Mouse (Mus musculus) brown adipose tissue, adult 24 weeks (tissue): ENCODE data around the gene Mcm9. TPM values are rescaled to one million over a fixed set of nuclear protein-coding genes. Genes with fewer than 3 reads are reported as not detected.
A peak's percentile ranks its signal among the peaks of the same experiment; 100 is the strongest.

Experiments used
- H3K27ac ChIP-seq: fragments of 200-500 bp; replicated peaks from 2 replicates; pipeline ENCODE4 v1.5.1; 2012; ENCODE audit warnings: low read depth, mild to moderate bottlenecking, low read length
- H3K4me1 ChIP-seq: fragments of 200-500 bp; 2 replicates; pipeline ENCODE4 v1.6.1; 2012; ENCODE audit warnings: low read length, mixed read lengths; ENCODE audit not compliant: control insufficient read depth, insufficient read depth, insufficient read length
- H3K4me3 ChIP-seq: fragments of 200-500 bp; 2 replicates; pipeline ENCODE4 v1.5.1; 2012; ENCODE audit warnings: low read depth, mild to moderate bottlenecking, low read length, moderate library complexity; ENCODE audit not compliant: insufficient read depth
- polyA plus RNA-seq: library from polyadenylated mRNA; stranded (reverse); fragments of >200 nt; gene quantifications from 2 replicates; pipeline ENCODE4 v1.2.4, GENCODE M21; 2012; ENCODE audit not compliant: missing spikeins, insufficient read depth, insufficient read length

Gene Mcm9
- polyA plus RNA-seq, 1 experiment = 3.8 TPM

- H3K27ac ChIP-seq = peak overlapping the region; percentile 58
- H3K4me3 ChIP-seq = peak overlapping the region; percentile 96
- peaks cover 3% of the 10 kb centered on the region; the same call in 1 of the 2 replicates for H3K4me1 ChIP-seq
These were observed 32.9 kb downstream of the Mcm9 start for GRCm38 (mm10) chr10:53597121-53597881.

- peak within 1 kb of the TSS; percentile 96 for H3K4me3 ChIP-seq
- peaks cover 3% of the 10 kb centered on the region; the same call in 1 of the 2 replicates for H3K4me1 ChIP-seq
- H3K27ac ChIP-seq = peak within 1 kb of the TSS; percentile 58
These were observed 33.5 kb downstream of the Mcm9 start, which contains the start of gene Asf1a for GRCm38 (mm10) chr10:53596677-53597120. Gene Asf1a (plus strand): TSS chr10:53596757.

- peaks cover 3% of the 10 kb centered on the region; the same call in 1 of the 2 replicates for H3K4me1 ChIP-seq
- H3K4me3 ChIP-seq = peak overlapping the region; percentile 82
- peak overlapping the region; percentile 41 for H3K27ac ChIP-seq
These were observed 34.2 kb downstream of the Mcm9 start for GRCm38 (mm10) chr10:53595744-53596676.

GRCm38 (mm10) chr10:53585777-53586176, 44.5 kb downstream of the Mcm9 start:
- Histone ChIP-seq H3K4me1 (no peaks in the 10 kb centered on the region), H3K27ac (no peak overlapping the region), H3K4me3 (no peak overlapping the region)

GRCm38 (mm10) chr10:53581087-53581486, 49.2 kb downstream of the Mcm9 start:
- Histone ChIP-seq H3K4me1 (0 out of 2 replicates have a peak, but pooled peaks cover 4% of the 10 kb centered on the region), H3K27ac (no peak overlapping the region), H3K4me3 (peak overlapping the region; percentile 37; the same call in 1 of the 2 replicates)

- peak overlapping the region; percentile 37 for H3K4me3 ChIP-seq
- no peak overlapping the region for H3K27ac ChIP-seq
- 0 out of 2 replicates have a peak, but pooled peaks cover 4% of the 10 kb centered on the region for H3K4me1 ChIP-seq
These were observed 49.6 kb downstream of the Mcm9 start for GRCm38 (mm10) chr10:53580621-53581081.

- no peak overlapping the region for H3K4me3 ChIP-seq
These were observed 50.1 kb downstream of the Mcm9 start for GRCm38 (mm10) chr10:53580137-53580536.

GRCm38 (mm10) chr10:53568531-53568930, 61.7 kb downstream of the Mcm9 start:
- Histone ChIP-seq H3K4me1 (no peaks in the 10 kb centered on the region), H3K4me3 (no peak overlapping the region), H3K27ac (no peak overlapping the region)

More at GRCm38 (mm10) chr10:53580137-53580536, 50.1 kb downstream of the Mcm9 start:
- Histone ChIP-seq H3K4me1 (0 out of 2 replicates have a peak, but pooled peaks cover 4% of the 10 kb centered on the region), H3K27ac (no peak overlapping the region)

- Histone ChIP-seq H3K4me1 (no peaks in the 10 kb centered on the region), H3K27ac (no peak overlapping the region), H3K4me3 (no peak overlapping the region)
These were observed 64.7 kb downstream of the Mcm9 start for GRCm38 (mm10) chr10:53565538-53565937.

- H3K4me1 ChIP-seq = no peaks in the 10 kb centered on the region
- H3K27ac ChIP-seq = no peak overlapping the region
- H3K4me3 ChIP-seq = no peak overlapping the region
These were observed 68.2 kb downstream of the Mcm9 start for GRCm38 (mm10) chr10:53562001-53562400.

GRCm38 (mm10) chr10:53537596-53537995, 92.6 kb downstream of the Mcm9 start:
- no peak overlapping the region for H3K27ac ChIP-seq
- H3K4me3 ChIP-seq = no peak overlapping the region
- H3K4me1 ChIP-seq = no peaks in the 10 kb centered on the region

GRCm38 (mm10) chr10:53532297-53532696, 97.9 kb downstream of the Mcm9 start:
- Histone ChIP-seq H3K4me3 (no peak overlapping the region), H3K4me1 (no peaks in the 10 kb centered on the region), H3K27ac (no peak overlapping the region)

- Histone ChIP-seq H3K4me3 (no peak overlapping the region), H3K27ac (no peak overlapping the region), H3K4me1 (no peaks in the 10 kb centered on the region)
These were observed 102.1 kb downstream of the Mcm9 start for GRCm38 (mm10) chr10:53527838-53528773.

GRCm38 (mm10) chr10:53527344-53527743, 102.9 kb downstream of the Mcm9 start:
- Histone ChIP-seq H3K27ac (no peak overlapping the region), H3K4me1 (no peaks in the 10 kb centered on the region), H3K4me3 (no peak overlapping the region)
